Mouse (Mus musculus) limb, embryonic 12.5 days (tissue): ENCODE results near the gene Cd38. TPM values are rescaled to one million over a fixed set of nuclear protein-coding genes. Genes with fewer than 3 reads are reported as not detected.

Experiments used
- ATAC-seq: fragments of 200-750 bp; cut with Nextera tagmentation; 2 replicates; pipeline ENCODE4 v1.8.0; 2017; ENCODE audit warnings: low read depth, moderate TSS enrichment; ENCODE audit not compliant: insufficient number of reproducible peaks, insufficient read depth, low FRiP score, low TSS enrichment
- H3K27ac ChIP-seq: fragments of 300-500 bp; sonication (generic); 2 replicates; pipeline ENCODE4 v1.5.1; 2016; ENCODE audit warnings: mild to moderate bottlenecking, moderate library complexity
- H3K27me3 ChIP-seq: fragments of 300-500 bp; sonication (generic); 2 replicates; pipeline ENCODE4 v1.6.1; 2016; ENCODE audit warnings: mild to moderate bottlenecking, moderate library complexity
- H3K36me3 ChIP-seq: fragments of 300-500 bp; sonication (generic); 2 replicates; pipeline ENCODE4 v1.6.1; 2016; ENCODE audit warnings: mild to moderate bottlenecking, moderate library complexity
- H3K4me1 ChIP-seq: fragments of 300-500 bp; sonication (generic); replicated peaks from 2 replicates; pipeline ENCODE4 v1.6.1; 2016
- H3K4me2 ChIP-seq: fragments of 300-500 bp; sonication (generic); 2 replicates; pipeline ENCODE4 v1.6.1; 2016; ENCODE audit warnings: mild to moderate bottlenecking, moderate library complexity
- H3K4me3 ChIP-seq: fragments of 300-500 bp; sonication (generic); replicated peaks from 2 replicates; pipeline ENCODE4 v1.5.1; 2016; ENCODE audit warnings: mild to moderate bottlenecking
- H3K9ac ChIP-seq: fragments of 300-500 bp; sonication (generic); replicated peaks from 2 replicates; pipeline ENCODE4 v1.6.1; 2016; ENCODE audit warnings: mild to moderate bottlenecking, moderate library complexity
- H3K9me3 ChIP-seq: fragments of 300-500 bp; sonication (generic); 2 replicates; pipeline ENCODE4 v1.6.1; 2016; ENCODE audit warnings: mild to moderate bottlenecking, moderate library complexity
- WGBS: fragments of 180-500 bp; shearing (Covaris S2); methylation state at CpG from one replicate; pipeline ENCODE4 v1.1.7; 2016; 5-methylcytosine and 5-hydroxymethylcytosine counted together
- polyA plus RNA-seq: library from polyadenylated mRNA; unstranded; fragments of >200 nt; fragmentation: Nextera tagmentation; extraction: Ambion mirVana; gene quantifications from 2 replicates; pipeline ENCODE4 v1.2.1, GENCODE M21; 2016

Gene Cd38
- polyA plus RNA-seq, 1 experiment from 2014 or later = 9.9 TPM

- Histone ChIP-seq H3K4me1 (peaks cover 4% of the 10 kb centered on the region; the same call in 1 of the 2 replicates), H3K4me3 (no peak overlapping the region), H3K4me2 (no peak overlapping the region), H3K27ac (no peak overlapping the region), H3K36me3 (no peaks in the 10 kb centered on the region), H3K27me3 (no peaks in the 10 kb centered on the region), H3K9me3 (peaks cover 6% of the 10 kb centered on the region), H3K9ac (no peak overlapping the region)
- WGBS = 50% methylated on average over 11 of the region's 11 CpGs
- ATAC-seq = no peak
These were observed 27.0 kb upstream of the Cd38 start for GRCm38 (mm10) chr5:43841144-43842010.

DNA sequence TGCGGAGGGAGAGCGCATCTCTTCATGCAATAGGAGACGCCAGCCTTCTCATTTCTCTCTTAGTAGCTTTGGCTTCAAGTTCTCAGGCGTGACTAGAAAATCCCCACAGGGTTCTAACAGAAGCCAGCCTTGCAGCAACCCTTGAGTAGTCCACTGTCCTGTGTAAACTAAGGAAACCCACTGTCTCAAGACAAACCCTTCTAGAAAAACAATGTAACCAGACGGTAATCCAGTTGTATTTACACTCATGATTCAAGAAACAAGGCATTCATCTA is 26.4 kb upstream of the Cd38 start:
- Histone ChIP-seq H3K4me1 (peaks cover 4% of the 10 kb centered on the region; the same call in 1 of the 2 replicates), H3K9ac (no peak overlapping the region), H3K9me3 (peaks cover 6% of the 10 kb centered on the region), H3K36me3 (no peaks in the 10 kb centered on the region), H3K4me3 (no peak overlapping the region), H3K4me2 (no peak overlapping the region), H3K27ac (no peak overlapping the region), H3K27me3 (no peaks in the 10 kb centered on the region)
- no peak for ATAC-seq
- WGBS = 79% methylated on average over 5 of the region's 5 CpGs

DNA sequence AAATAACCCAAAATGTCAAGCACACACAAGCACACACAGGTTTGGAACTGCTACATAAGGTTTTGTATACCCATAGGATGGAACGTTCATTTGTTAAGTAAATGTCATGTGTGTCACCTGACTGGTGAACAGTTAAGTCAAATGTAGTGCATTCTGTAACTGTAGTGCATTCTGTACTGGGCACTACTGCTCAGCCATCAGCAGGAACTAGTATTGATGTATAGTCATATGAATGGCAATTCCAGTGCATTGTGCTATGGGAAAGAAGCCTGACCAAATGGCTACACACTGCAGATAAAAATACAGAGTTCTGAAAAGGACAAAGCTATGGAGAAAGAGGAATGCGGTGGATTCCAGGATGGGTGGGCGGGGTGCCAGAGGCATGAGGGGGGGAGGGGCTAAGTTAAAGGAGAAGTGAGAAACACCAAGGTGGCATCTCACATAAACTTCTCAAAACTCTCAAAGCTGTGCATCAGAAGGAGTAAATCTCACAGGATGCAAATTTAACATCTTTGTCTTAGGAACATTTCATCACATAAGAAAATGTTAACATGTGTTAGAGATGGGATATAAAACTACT is 25.7 kb upstream of the Cd38 start:
- Histone ChIP-seq H3K4me2 (no peak overlapping the region), H3K9me3 (peaks cover 6% of the 10 kb centered on the region), H3K9ac (no peak overlapping the region), H3K4me3 (no peak overlapping the region), H3K36me3 (no peaks in the 10 kb centered on the region), H3K27me3 (no peaks in the 10 kb centered on the region), H3K4me1 (peaks cover 4% of the 10 kb centered on the region; the same call in 1 of the 2 replicates), H3K27ac (no peak overlapping the region)
- WGBS = 73% methylated on average over 3 of the region's 3 CpGs
- ATAC-seq = no peak

- Histone ChIP-seq H3K4me3 (no peak overlapping the region), H3K27ac (no peak overlapping the region), H3K9me3 (peaks cover 6% of the 10 kb centered on the region), H3K4me1 (peaks cover 4% of the 10 kb centered on the region; the same call in 1 of the 2 replicates), H3K27me3 (no peaks in the 10 kb centered on the region), H3K36me3 (no peaks in the 10 kb centered on the region), H3K9ac (no peak overlapping the region), H3K4me2 (no peak overlapping the region)
- ATAC-seq = no peak
- WGBS = 87% methylated on average over 5 of the region's 5 CpGs
These were observed 23.3 kb upstream of the Cd38 start for GRCm38 (mm10) chr5:43845083-43845482.

- no peak for ATAC-seq
- Histone ChIP-seq H3K4me1 (peaks cover 4% of the 10 kb centered on the region; the same call in 1 of the 2 replicates), H3K4me3 (no peak overlapping the region), H3K9me3 (peaks cover 6% of the 10 kb centered on the region), H3K27ac (no peak overlapping the region), H3K4me2 (no peak overlapping the region), H3K36me3 (no peaks in the 10 kb centered on the region), H3K27me3 (no peaks in the 10 kb centered on the region), H3K9ac (no peak overlapping the region)
- WGBS = 66% methylated on average over 1 of the region's 1 CpGs
These were observed 22.7 kb upstream of the Cd38 start for GRCm38 (mm10) chr5:43845646-43846045.

- Histone ChIP-seq H3K9ac (no peak overlapping the region), H3K36me3 (no peaks in the 10 kb centered on the region), H3K4me2 (no peak overlapping the region), H3K27ac (no peak overlapping the region), H3K9me3 (peaks cover 6% of the 10 kb centered on the region), H3K4me1 (peaks cover 4% of the 10 kb centered on the region; the same call in 1 of the 2 replicates), H3K27me3 (no peaks in the 10 kb centered on the region), H3K4me3 (no peak overlapping the region)
- 19% methylated on average over 2 of the region's 2 CpGs for WGBS
- ATAC-seq = no peak
These were observed 22.1 kb upstream of the Cd38 start for GRCm38 (mm10) chr5:43846227-43846626.

DNA sequence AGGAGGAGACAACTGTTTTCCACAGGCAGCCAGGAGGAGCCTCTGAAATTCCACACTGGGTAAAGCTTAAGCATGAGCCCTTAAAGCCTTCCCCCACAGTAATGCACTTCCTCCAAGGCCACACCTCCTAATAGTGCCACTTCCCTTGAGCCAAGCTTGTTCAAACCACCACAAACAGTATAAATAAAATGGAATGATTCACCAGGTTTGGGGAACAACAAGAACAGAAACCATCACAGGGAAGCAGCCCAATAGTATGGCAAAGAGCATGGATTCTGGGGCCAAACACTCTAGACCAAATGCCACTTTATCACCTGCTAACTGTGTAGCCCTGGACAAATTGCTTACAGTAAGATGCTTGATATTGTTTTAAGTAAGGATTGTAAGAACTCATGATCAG is 20.8 kb upstream of the Cd38 start:
- Histone ChIP-seq H3K36me3 (no peaks in the 10 kb centered on the region), H3K9me3 (peaks cover 6% of the 10 kb centered on the region), H3K4me2 (no peak overlapping the region), H3K9ac (no peak overlapping the region), H3K27me3 (no peaks in the 10 kb centered on the region), H3K4me1 (peaks cover 4% of the 10 kb centered on the region; the same call in 1 of the 2 replicates), H3K27ac (no peak overlapping the region), H3K4me3 (no peak overlapping the region)
- ATAC-seq = no peak

GRCm38 (mm10) chr5:43848275-43848674 is 20.1 kb upstream of the Cd38 start:
- no peak overlapping the region for H3K4me3 ChIP-seq
- WGBS = 81% methylated on average over 3 of the region's 3 CpGs
- H3K9ac ChIP-seq = no peak overlapping the region
- H3K9me3 ChIP-seq = peaks cover 6% of the 10 kb centered on the region
- no peak overlapping the region for H3K4me2 ChIP-seq
- no peaks in the 10 kb centered on the region for H3K27me3 ChIP-seq
- ATAC-seq = no peak
- H3K36me3 ChIP-seq = no peaks in the 10 kb centered on the region
- no peak overlapping the region for H3K27ac ChIP-seq
- peaks cover 4% of the 10 kb centered on the region; the same call in 1 of the 2 replicates for H3K4me1 ChIP-seq

- Histone ChIP-seq H3K36me3 (no peaks in the 10 kb centered on the region), H3K27ac (no peak overlapping the region), H3K4me2 (no peak overlapping the region), H3K4me3 (no peak overlapping the region), H3K4me1 (no peaks in the 10 kb centered on the region), H3K9me3 (no peaks in the 10 kb centered on the region), H3K9ac (no peak overlapping the region), H3K27me3 (no peaks in the 10 kb centered on the region)
- WGBS = 75% methylated on average over 11 of the region's 11 CpGs
- ATAC-seq = no peak
These were observed 15.1 kb upstream of the Cd38 start for GRCm38 (mm10) chr5:43853096-43853867.

DNA sequence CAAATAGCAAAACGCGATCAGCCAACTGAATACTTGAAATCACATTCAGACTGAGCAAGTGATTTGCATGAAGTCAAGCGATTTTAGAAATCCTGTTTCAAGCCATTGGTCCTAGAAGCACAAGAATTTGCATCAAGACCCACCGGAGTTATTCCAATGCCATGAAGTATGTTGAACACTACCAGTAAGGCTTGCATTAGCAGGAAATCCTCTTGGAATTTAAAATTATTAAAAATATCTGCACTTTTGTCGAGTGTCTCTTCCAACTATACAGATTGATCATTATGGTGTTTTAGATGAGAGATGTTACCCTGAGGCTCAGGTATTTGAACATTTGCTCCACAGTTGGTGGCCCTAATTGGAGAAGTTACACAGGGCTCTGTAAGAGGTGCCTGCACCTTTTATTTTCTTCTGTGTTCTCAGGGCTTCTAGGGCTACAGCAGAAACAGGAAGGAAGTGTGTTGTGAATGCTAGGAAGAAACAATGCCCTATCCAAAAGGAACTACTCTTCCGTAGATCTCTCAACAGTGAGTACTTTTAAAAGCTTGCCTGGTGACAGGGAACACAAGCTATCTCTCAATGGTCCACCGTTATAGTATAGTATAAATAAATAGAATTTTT is 14.4 kb upstream of the Cd38 start:
- Histone ChIP-seq H3K27ac (no peak overlapping the region), H3K4me3 (no peak overlapping the region), H3K4me1 (no peaks in the 10 kb centered on the region), H3K9me3 (no peaks in the 10 kb centered on the region), H3K4me2 (no peak overlapping the region), H3K9ac (no peak overlapping the region), H3K36me3 (no peaks in the 10 kb centered on the region), H3K27me3 (no peaks in the 10 kb centered on the region)
- no peak for ATAC-seq
- WGBS = 85% methylated on average over 7 of the region's 7 CpGs

DNA sequence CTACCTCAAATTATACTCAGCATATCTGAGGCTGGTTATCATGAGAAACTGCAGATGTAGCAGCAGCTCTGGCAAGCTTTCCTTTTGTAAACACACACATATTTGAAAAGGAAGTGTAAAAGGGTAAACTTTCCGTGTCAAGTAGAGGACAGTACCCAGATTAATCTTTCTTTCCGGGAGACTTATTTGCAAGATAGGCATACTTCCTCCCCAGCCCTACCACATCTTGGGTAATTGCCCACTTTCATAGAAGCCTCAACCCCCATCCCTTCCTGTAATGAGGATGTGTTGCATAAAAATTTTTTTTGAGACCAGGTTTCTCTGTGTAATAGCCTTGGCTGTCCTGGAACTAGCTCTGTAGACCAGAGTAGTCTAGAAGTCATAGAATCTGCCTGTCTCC is 12.6 kb upstream of the Cd38 start:
- no peak for ATAC-seq
- H3K27ac ChIP-seq = no peak overlapping the region
- no peak overlapping the region for H3K9ac ChIP-seq
- 83% methylated on average over 2 of the region's 2 CpGs for WGBS
- H3K27me3 ChIP-seq = no peaks in the 10 kb centered on the region
- H3K4me1 ChIP-seq = no peaks in the 10 kb centered on the region
- H3K4me2 ChIP-seq = no peak overlapping the region
- no peaks in the 10 kb centered on the region for H3K9me3 ChIP-seq
- H3K36me3 ChIP-seq = no peaks in the 10 kb centered on the region
- no peak overlapping the region for H3K4me3 ChIP-seq
